Mouse (Mus musculus) megakaryocyte, embryonic 14.5 days (primary cell): ENCODE measurements at regions not wholly inside any gene's neighbourhood (a gene's known extent, or its start where the extent isn't known, plus 50 kb on each side); places are given as distances from the start of the nearest gene placed in this dataset.

Experiments used
- FLI1 ChIP-seq: IDR thresholded peaks from 2 replicates; pipeline ENCODE4 v1.6.1; 2012; ENCODE audit warnings: low read length, inconsistent platforms, mixed read lengths
- GATA1 ChIP-seq: IDR thresholded peaks from 3 replicates; pipeline ENCODE4 v1.6.1; 2012; ENCODE audit warnings: mixed read lengths, low read length, inconsistent platforms, borderline replicate concordance

- TF ChIP-seq GATA1 = no peak
- no peak for TF ChIP-seq FLI1
These were observed 62.2 kb upstream of the Cd55 start for GRCm38 (mm10) chr1:130524744-130525143.
